Mouse (Mus musculus) megakaryocyte, adult 5-6 weeks (primary cell): ENCODE measurements around the gene Yaf2. TPM values are rescaled to one million over a fixed set of nuclear protein-coding genes. Genes with fewer than 3 reads are reported as not detected.
A peak's percentile ranks its signal among the peaks of the same experiment; 100 is the strongest.
"Not testable (repeated sequence)": the region's sequence is repeated elsewhere in the genome, so short reads cannot be mapped to it uniquely, and the experiment has no call there.

Experiments used
- ATAC-seq: 2 replicates; pipeline ENCODE4 v1.8.0; 2016; ENCODE audit warnings: mild to moderate bottlenecking, inconsistent platforms; ENCODE audit not compliant: poor library complexity, severe bottlenecking
- total RNA-seq, 2 experiments: library from RNA; stranded (forward) in 1 of 2; stranded (reverse) in 1 of 2; fragments of 153-499, 151-499 nt in 1 of 2; fragments of 221-1000, 200-1000 nt in 1 of 2; gene quantifications; 2 replicates each; pipeline versions ENCODE4 v1.2.3 to v1.2.4; 2015 to 2017

The Yaf2 gene
- total RNA-seq, 2 experiments from 2014 or later, result 30.9 to 46.2 TPM

DNA sequence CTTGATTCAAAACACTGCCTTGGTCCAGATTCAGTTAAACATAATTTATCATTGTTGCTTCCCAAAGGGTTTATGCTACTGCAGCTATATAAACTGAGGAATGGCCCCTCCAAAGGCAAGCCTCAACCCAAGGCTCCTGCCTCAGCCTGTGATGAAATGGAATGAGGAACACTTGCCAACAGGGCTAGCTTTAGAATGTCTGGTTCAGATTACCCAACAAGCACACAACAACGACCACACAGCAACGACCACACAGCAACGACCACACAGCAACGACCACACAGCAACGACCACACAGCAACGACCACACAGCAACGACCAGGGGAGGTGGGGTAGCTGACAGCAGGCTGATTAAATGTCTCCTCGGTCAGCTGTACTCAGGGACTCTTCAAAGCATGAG is 76.8 kb downstream of the Yaf2 start:
- ATAC-seq, result no peak

DNA sequence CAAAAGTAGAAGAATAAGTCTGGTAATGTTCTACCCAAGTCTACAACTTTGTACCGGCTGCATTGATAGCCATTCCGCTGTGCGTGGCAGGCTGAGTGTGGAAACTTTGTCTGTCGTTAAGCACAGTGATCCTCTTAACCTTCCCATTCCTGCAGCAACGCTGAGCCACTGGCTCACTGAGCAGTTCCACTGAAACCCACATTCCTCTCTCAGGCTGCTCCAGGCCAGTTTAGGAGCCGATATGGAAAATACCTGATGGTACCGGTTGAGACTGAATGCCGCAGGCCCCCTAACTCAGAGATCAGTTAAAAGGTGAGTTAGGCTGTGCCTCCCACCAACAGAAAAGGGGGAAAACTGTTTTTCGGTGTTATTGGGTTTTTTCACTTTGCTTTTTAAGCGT is 81.4 kb downstream of the Yaf2 start:
- no peak for ATAC-seq

- ATAC-seq, result no peak
These were observed 83.6 kb downstream of the Yaf2 start for GRCm38 (mm10) chr15:93253172-93253571.

DNA sequence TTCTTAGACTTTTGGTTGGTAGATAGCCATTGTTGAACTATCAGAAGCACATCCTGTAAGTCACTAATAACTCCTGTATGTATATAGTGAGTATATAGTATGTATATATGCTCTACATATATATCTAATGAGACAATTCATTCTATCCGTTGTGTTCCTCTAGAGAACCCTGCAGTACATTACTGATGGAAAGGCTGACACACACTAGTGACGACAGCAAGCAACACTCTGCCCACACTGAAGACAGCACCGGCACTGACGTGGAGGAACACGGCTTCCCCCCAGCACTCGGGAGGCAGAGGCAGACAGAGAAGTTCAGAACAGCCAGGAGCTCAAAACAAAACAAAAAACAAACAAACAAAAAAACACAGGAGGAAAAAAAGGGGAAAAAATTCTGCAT is 84.3 kb downstream of the Yaf2 start:
- ATAC-seq, result no peak

GRCm38 (mm10) chr15:93251553-93252250 is 85.0 kb downstream of the Yaf2 start:
- ATAC-seq, result 0 out of 2 replicates have a peak, but pooled peaks have one; percentile 30

- no peak for ATAC-seq
These were observed 93.5 kb downstream of the Yaf2 start for GRCm38 (mm10) chr15:93243202-93243601.

- not testable (repeated sequence) for ATAC-seq
These were observed 100.3 kb downstream of the Yaf2 start for GRCm38 (mm10) chr15:93236456-93236855.

Other genes with a start within 250 kb of the Yaf2 start
- gene Gxylt1, start 61.8 kb downstream of the Yaf2 start, total RNA-seq (2015), result 25.5 and 26.4 TPM in 2 replicates
- 38.9 and 50.1 TPM in 2 replicates for gene Gxylt1, start 61.8 kb downstream of the Yaf2 start, total RNA-seq (2017)
- gene Zcrb1, start 61.4 kb upstream of the Yaf2 start, total RNA-seq (2015), result 111 and 124 TPM in 2 replicates
- 66.6 and 102 TPM in 2 replicates for gene Zcrb1, start 61.4 kb upstream of the Yaf2 start, total RNA-seq (2017)
- 45.7 and 52.2 TPM in 2 replicates for gene Pphln1, start 61.4 kb upstream of the Yaf2 start, total RNA-seq (2015)
- gene Pphln1, start 61.4 kb upstream of the Yaf2 start, total RNA-seq (2017), result 31.7 and 40.1 TPM in 2 replicates